Mouse (Mus musculus) kidney, adult 9 months (tissue): ENCODE data around the gene Cit.

Source experiments
- DNase-seq: peaks from one replicate; pipeline ENCODE4 v3.0.0; 2022

Cit gene

DNA sequence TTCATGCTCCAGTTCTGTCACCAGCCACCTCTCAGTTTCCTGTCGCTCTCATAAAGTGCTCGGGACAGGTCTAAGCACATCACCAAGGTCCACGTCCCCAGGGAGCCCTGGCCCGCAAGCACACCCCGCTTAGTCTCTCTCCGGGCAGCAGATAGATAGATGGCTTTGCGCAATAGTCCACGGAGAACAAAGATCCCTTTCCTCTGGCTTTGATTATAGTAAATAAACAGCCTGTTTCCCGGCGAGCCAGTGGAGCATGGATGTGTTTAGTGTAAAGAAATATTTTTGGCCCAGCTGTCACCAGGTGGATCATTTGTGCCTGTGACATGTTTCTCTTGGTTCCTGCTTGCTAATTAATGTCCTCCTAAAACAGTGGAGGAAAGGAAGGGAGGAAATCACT, 132.2 kb downstream of the Cit start:
- DNase-seq = peak; percentile 21

DNA sequence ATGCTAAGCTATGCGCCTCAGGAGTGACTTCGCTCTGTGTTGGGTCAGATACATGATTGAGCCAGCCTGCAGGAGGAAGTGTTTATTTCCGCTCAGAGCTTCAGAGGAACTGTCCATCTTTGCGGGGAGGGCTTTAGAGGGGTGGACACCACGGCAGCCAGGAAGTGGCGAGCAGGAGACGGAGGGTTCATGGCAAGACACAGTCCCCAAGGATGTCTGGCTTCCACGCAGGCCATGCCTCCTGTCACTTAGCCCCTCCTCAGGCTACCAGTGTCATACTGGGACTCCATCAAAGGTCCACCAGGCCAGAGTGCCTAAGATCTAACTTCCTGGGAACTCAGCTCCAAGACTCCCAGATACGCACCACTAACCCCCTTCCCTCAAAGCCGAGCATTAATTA, 132.7 kb downstream of the Cit start:
- DNase-seq = peak; percentile 73

DNA sequence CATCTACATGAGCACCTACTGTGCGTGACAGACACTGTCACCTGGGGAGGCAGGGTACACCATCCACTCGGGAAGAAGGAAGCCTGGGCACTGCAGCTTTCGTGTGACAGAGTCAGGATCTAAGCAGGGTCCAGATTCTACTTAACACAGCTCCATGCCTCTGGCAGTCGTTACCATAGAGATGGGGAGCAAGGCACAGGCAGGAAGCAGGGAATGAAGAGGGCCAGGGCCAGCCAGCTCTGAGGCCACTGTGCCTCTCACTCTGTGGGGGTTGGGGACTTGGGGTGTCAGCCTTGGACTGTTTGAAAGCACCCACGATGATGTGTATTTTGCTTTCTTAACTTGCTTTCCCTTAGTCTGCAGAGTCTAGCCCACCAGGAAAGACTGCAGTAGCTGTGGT, 133.2 kb downstream of the Cit start:
- DNase-seq = no peak

DNA sequence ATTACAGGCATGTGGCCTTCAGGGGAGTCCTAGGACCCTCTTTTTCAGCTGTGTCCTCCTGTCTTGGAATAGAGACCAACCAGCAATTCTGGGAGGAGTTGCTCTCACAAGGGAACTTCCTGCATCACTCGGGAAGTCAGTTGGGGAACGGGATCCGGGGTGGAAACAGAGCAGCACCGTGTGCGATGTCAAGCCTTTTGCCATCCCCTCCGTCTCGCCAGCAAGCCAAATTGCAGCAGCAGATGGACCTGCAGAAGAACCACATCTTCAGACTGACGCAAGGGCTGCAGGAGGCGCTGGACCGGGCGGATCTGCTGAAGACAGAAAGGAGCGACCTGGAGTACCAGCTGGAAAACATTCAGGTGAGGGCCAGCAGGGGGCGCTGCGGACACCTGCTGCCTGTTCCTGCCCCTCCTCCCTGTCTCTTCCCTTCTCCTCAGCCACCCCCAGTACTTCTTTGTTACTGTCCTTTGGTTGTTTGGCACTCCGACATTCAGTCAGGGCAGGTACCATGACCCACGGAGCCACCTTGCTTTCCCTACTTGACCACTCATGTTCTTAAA, 134.1 kb downstream of the Cit start:
- DNase-seq = peak; percentile 40

DNA sequence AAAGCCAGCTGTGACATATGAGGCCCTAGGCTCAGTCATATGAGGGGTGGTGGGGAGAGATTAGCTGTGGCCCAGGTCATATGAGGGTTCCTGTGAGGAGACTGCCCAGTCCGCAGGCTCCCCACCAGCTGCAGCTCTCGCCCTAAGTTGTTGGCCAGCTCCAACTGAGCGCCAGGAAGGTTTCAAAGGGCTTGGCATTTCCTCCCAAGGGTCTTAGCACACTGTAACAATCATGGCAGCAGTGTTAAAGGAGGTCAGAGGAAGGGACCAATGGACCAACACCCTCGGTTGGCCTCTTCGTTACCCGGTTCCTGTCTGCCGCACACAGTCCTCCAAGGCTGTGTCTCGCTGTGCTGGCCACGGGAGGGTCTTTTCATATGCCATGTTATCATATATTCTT, 135.5 kb downstream of the Cit start:
- no peak for DNase-seq

DNA sequence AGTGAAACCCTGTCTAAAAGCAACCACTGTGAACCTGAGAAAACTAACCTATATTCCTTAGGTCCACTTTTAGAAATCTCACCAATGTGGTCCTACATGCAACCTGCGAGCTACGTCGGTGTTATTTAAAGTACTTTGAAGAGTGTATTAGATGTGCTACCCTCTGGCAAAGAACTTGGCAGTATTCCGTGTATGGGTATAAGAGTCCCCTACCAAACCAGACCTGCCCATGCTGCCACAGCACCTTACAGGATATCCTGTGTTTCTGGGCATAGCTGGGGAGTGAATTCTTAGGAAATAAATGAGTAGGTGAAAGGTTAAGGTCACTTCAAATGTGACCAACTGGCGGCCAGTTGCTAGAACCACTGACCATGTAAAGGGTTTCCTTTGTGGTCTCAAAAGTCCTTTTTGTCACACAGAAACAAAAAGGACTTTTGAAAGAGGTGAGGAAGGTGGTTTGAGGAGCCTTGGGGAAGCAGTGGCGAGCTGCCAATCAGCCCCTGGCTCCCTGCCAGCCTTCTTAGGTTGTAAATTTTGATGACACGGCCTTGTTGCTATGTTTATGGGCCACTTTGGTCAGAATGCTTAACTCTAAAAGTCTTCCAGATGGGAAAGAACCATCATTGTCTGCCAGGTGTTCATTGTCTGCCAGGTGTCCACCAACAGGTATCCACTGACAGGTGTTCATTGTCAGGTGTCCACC, 137.7 kb downstream of the Cit start:
- peak; percentile 69 for DNase-seq

DNA sequence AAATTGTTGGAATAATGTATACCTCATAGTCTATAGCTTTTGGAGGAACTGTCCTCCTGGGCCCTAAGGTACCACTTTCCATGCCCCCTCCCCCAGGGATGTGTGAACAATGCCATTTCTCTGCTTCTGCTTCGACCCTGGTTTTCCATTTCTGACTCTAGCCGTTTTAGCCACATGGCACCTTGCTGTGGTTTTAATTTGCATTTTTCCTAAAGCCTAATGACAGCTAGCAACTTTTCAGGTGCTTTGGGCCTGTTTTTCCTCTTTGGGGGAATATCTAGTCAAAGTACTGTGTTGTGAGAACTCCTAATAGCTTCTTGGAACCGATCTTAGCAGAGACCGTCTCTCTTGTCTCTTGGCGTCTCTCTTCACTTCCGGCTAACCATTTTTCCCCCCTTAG, 139.3 kb downstream of the Cit start:
- no peak for DNase-seq

DNA sequence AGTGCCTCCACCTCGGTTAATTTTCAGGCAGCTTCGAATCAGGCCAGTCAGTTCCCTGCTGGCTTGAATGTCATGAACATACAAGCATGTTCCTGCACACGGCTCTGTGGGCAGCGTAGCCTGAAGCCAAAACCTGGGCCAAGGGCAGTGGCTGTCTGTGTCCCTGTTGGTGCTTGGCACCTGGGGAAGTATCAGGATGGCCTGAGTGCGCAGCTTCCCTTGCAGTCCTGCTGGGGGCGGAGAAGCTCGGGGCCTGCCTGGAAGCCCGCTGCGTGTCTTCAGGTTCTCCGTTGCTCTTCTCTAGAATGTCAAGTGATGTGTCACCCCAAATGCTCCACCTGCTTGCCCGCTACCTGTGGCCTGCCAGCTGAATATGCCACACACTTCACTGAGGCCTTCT, 140.0 kb downstream of the Cit start:
- DNase-seq = no peak

DNA sequence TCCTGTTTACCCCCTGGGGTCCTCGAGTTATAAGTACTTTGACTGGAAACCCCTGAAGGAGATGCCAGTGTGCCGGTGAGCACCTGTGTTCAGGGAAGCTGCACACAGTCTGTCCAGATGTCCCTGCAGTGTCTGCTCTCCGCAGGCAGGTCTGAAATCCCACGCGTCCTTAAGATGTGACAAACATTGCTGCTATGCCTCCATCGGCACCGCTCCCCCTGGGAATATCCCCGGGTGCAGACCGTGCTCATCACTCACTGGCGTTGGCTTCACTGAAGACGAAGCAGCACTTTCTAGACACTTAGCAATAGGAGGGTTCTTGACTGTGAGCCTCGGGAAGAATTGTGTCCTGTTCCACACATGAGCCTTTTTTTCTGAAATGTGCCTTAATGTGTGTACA, 142.2 kb downstream of the Cit start:
- DNase-seq = no peak

DNA sequence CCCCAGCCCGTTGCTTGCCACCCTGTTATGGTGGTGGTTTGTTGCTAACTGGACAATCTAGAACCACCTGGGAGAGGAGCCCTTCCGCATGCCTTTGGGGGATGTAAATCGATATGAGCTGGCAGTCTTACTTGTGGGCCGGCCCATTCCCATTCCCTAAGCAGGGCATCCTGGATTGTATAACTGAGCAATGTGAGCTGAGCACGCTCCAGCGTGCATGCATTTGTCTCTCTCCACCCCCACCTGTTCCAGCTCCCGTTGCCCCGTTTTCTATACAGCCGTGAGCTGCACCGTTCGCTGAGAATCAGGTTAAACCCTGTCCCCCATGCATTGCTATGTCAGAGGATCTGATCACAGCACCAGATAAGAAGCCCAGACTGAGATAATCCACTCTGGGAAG, 146.6 kb downstream of the Cit start:
- DNase-seq = no peak

DNA sequence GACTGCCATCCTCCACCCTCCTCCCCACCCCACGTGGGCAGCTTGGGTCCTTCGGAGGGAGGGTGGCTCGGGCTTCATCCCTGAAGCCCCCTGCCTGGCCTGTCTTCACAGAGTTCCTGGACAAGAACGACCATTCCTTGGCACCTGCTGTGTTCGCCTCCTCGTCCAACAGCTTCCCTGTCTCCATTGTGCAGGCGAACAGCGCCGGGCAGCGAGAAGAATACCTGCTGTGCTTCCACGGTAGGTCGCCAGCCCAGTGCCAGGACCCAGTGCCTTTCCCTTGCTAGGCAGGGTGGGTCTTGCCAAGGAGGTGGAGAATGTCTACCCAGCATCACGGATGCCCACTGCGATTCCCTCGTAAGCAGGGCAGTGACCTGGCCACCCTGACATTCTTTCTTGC, 149.0 kb downstream of the Cit start:
- DNase-seq = no peak

DNA sequence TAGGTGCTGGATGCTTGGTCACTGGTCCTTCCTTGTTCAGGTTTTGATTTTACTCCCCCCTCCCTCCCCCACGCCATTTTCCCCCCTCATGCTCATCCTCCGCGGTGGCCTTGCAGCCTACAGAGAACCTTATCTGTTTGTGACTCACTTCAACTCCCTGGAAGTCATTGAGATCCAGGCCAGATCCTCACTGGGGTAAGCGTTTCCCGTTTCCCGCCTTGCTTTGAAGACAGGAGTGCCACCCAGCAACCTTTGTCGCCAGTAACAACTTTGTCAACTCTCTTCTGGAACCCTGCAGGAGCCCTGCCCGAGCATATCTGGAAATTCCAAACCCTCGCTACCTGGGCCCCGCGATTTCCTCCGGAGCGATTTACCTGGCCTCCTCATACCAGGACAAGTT, 152.3 kb downstream of the Cit start:
- DNase-seq = no peak

DNA sequence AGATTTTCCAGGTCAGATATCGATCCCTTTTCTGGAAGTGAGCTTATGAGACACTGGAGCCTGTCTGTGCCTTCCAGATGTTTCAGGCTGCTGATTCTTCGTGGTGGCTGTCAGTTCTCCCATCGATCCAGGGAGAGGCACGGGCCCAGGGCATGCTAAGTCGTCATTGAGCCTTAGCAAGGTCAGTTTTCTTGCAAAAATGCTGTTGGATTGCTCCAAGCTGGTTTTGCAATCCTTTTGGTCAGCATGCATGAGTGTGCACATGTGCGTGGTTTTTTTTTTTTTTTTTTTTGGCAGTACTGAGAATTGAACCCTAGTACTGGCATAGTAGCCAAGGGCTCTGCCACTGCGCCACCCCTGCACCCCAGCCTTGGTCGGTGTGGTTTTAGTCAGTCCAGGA, 158.1 kb downstream of the Cit start:
- DNase-seq = no peak

DNA sequence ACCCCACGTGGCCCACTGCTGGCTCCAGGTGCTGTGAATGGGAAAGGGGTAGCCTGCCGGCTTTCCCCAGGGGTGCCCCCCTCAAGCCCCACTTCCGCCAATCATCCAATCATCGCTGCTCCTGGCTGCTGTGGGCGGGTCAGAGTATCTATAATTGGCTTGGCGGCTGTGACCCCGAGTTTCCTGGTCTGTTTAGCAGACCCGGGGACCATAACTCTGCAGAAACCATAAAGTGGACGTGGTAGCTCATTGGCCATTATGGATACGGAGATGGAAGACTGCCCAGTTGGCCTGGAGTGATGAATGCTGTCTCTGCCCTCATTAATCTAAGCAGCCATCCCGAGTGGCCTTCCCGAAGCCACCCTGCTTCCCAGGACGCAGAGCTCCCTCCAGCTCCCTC, 158.7 kb downstream of the Cit start:
- no peak for DNase-seq

DNA sequence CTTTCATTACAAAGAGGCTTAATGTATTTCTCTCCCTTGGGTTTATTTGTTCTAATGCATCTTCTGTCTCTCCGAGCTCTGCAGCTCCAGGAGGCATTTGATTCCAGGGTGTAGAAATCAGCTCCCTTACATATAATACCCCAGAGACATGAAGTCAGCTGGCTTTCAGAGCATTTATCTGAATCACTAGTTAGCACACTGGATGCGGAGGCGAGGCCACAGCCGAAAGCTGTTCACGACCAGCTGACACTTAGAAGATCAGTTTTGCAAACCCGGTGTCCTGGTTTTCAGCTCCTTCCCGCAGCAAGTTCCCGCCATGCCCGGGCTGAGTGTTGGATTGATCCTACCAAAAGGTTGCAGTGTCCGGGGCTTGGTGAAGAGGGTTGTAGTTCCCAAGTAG, 159.2 kb downstream of the Cit start:
- DNase-seq = no peak

DNA sequence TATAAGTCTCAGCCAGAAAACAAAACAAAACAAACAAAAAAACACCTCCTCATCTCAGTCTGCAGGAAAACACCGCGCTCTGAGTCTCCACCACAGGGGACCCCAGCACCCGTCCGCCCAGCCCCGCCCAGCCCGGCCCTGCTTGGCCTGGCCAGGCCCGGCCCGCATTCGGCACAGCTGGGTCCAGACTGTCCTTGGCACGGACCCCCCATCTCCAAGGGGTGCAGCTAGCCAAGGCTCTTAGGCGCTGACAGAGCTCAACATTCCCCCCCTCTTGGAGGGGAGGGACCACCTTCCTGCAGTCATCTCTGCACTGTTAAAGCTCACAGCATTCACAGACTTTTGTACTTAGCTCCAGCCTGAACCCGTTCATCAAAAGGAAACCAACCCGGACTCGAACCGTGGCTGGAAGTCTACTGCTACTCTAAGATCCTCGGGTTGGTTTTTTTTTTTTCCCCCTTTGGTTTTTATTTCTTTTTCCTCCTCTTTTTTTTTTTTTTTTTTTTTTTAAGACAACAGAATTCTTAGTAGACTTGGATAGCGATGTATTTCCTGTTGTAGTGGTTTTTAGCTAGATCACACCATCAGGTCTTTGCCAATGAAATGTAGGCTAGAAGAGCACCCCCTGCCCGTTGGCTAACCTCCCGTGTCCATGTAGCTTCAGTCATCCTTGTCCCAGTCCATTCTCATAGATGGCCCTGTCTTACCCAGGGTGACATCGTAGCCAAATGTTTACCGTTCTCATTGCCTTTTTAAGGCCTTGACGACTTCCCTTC, 161.4 kb downstream of the Cit start:
- DNase-seq = peak; percentile 49

DNA sequence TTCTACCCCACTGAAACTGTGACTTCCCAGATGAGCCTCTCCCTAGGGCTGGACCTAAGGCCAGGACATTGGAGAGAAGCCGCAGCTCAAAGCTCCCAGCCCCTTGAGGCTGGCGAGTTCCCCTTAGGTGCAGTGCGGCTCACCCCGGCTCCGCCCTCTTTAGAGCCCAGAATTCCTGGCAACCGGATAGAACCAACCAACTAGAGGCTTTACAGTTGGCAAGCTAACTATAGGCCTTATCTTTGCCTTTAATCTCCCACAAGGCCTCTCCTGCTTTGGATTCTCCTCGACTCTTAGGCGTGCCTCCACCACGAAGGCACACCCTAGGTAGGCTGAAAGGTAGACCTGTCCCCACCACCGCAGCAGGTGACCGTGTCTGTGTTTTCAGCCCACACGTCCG, 162.6 kb downstream of the Cit start:
- peak; percentile 44 for DNase-seq

DNA sequence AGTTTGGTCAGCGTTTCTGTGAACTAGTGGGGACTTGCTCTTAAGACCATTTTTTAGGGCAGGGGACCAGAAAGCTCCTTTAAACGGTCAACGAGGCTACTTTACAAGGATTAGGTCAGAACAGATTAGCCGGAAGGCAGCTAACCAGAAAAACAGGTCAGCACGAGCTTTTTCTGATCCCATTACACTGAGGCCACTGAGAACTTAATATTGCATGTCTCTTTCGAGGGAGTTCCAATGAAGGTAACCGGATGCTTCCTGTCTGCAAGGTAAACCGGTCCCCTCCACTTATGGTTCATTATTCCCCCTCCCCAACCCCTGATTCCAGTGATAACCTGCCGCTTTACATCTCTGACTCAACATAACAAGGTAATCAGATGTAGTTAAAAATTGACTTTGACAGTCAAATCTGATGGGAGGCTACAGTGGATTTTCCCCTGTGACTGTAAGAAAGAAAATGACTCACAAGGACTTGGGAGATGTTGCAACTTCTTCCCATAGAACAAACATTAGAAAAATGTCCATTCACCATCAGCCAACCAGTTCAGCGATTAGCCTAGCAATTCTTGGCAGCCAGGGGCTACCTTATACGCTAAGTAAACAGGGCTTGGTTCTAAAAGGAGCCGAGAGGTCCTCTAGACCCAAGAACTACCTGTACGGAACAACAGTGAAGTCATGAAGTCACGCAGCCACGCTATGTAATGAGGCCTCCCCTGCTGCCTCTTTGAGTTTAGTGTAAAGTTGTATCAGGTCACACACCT, 164.2 kb downstream of the Cit start:
- DNase-seq = peak; percentile 39

DNA sequence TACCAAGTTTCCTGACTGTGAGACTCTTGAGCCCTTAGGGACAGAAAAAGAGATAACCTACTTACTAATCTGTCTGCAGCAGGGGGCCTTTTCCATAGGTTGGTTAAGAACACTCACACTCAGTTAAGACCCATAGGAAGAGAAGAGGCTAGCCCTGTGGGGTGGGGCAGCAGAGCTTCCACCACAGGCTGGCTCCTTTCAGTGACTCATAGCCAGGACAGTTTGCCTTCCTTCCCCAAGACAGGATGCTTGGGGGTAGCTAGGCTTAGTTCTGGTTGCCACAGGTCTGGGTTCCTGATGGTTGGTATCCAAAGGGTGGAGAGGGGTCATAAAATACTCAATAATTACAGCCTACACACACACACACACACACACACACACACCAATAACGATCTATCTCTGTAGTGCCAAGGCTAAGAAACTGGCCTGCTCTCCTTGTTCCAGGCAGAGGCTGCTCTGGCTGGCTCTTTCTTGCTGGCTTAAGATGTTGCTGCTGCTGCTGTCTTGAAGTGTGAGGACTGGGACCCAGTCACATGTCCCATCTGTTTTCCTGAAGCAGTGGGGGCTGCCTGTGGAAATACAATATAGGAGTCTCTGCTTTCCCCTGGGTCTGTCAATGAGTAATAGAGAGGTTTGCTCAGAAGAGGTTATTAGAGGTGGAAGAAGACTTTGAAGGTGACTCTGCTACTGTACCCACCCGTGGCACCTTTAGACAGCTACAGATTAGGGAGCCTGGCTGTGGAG, 165.0 kb downstream of the Cit start:
- peak; percentile 34 for DNase-seq

DNA sequence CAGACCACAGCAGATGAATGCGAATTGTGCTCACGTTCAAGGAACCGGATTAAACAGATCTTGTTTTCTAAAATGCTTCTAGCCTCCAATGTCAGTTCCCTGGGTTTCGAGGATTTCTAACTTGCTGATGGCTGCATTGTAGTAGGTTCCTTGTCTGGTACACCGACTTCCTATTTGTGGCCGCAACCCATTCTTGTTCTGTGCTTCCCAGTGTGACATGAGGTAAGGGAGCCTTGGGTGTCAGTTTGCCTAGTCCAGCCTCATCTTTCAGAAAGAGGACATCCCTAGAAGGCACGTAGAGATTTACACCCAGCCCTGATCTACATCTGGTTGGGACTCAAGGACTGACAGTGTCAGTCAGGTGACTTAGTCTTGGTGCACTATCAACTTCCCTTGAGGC, 166.6 kb downstream of the Cit start:
- DNase-seq = no peak

DNA sequence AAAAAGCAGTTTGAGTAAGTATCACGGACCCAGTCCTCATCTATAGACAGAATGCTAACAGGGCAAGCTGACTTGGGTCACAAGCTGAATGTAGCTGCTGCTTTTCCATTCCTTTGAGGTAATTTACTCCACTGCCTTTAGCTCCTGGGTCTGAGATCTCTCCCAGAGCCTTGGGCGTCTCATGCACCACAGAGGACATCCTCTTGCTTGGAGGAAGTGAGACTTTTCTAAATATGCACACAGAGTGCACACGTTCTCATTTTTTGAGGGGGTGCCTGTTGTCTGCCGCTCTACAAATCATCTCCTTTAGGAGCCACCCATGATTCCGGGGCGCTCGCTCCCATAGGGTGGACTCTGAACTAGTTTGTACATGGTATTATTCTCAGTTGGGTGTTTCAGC, 167.4 kb downstream of the Cit start:
- no peak for DNase-seq

DNA sequence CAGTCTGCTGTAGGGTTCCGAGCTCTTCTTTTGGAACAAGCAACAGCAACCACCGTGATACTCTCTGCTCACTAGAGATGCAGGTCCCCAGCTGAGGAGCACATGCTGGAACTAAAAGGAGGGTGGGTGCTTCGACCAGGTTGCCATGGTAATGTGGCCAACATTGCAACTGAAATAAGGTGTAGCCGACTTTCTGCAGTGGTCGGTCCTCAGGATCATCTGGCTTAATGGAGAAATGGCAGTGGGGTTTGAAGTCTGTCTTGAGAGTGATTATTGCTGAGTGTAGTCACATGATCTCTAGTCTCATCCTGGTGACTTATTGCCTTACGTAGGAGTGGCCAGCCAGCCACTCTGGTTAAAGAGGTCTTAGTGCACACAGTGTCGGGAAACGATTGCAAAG, 168.7 kb downstream of the Cit start:
- peak; percentile 12 for DNase-seq

DNA sequence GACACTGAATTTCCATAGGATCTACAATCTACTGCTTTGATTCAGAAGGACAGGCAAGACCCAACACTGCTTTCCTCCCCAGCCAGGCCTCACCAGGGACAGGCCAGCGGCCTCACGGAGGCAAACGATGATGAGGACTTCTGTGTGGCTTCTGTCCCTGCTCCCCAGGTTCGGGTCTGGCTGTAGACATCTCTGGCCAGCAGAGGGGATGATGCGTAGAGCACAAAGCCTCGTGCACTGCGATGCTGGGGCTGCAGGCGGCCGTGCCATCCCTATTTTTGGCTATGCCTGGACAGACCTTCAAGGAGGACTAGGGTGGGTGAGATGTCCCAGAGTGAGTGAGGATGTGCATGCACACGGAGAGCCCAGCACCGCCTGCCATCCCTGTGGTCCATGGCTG, 169.2 kb downstream of the Cit start:
- DNase-seq = no peak
